Mouse (Mus musculus): Measurements from ENCODE around the gene Tcta. TPM values are rescaled to one million over a fixed set of nuclear protein-coding genes. Genes with fewer than 3 reads are reported as not detected.
A peak's percentile ranks its signal among the peaks of the same experiment; 100 is the strongest.
"Not testable (repeated sequence)": the region's sequence is repeated elsewhere in the genome, so short reads cannot be mapped to it uniquely, and the experiment has no call there.

Tcta gene
- total and polyA plus RNA-seq, 2 experiments = 17.9 to 35.2 TPM

- WGBS = 96% methylated on average over 4 of the region's 4 CpGs
- Histone ChIP-seq H3K27me3 (ENCODE audit: control insufficient read depth, insufficient read depth, low read length) (no peaks in the 10 kb centered on the region), H3K9ac (ENCODE audit: low read depth, low read length) (no peak overlapping the region), H3K4me1 (ENCODE audit: control insufficient read depth, insufficient read depth, low read length) (peaks cover 11% of the 10 kb centered on the region), H3K36me3 (ENCODE audit: control insufficient read depth, insufficient read depth, low read length) (no peaks in the 10 kb centered on the region), H3K4me3 (ENCODE audit: insufficient read depth, low read depth, low read length) (no peak overlapping the region), H3K27ac (replicated peaks; ENCODE audit: insufficient read depth, low read depth, low read length) (no peak overlapping the region), H3K79me2 (ENCODE audit: control insufficient read depth, insufficient read depth, low read length) (no peaks in the 10 kb centered on the region)
- DNase-seq (ENCODE audit: extremely low read depth, low read depth, low spot score) = no peak
- TF ChIP-seq POLR2A (IDR thresholded peaks at IDR 0.05; ENCODE audit: extremely low read depth, insufficient read depth, low read length) (no peak), CTCF (IDR thresholded peaks at IDR 0.05; ENCODE audit: low read depth, low read length) (no peak)
These were observed 32.5 kb downstream of the Tcta start for GRCm38 (mm10) chr9:108273485-108273884.

- Histone ChIP-seq H3K79me2 (ENCODE audit: control insufficient read depth, insufficient read depth, low read length) (no peaks in the 10 kb centered on the region), H3K4me1 (ENCODE audit: control insufficient read depth, insufficient read depth, low read length) (peaks cover 11% of the 10 kb centered on the region), H3K4me3 (ENCODE audit: insufficient read depth, low read depth, low read length) (no peak overlapping the region), H3K36me3 (ENCODE audit: control insufficient read depth, insufficient read depth, low read length) (no peaks in the 10 kb centered on the region), H3K9ac (ENCODE audit: low read depth, low read length) (no peak overlapping the region), H3K27ac (replicated peaks; ENCODE audit: insufficient read depth, low read depth, low read length) (no peak overlapping the region), H3K27me3 (ENCODE audit: control insufficient read depth, insufficient read depth, low read length) (no peaks in the 10 kb centered on the region)
- no peak for TF ChIP-seq CTCF (IDR thresholded peaks at IDR 0.05; ENCODE audit: low read depth, low read length)
- no peak for TF ChIP-seq POLR2A (IDR thresholded peaks at IDR 0.05; ENCODE audit: extremely low read depth, insufficient read depth, low read length)
- DNase-seq (ENCODE audit: extremely low read depth, low read depth, low spot score) = no peak
- WGBS = 68% methylated on average over 5 of the region's 5 CpGs
These were observed 33.3 kb downstream of the Tcta start for GRCm38 (mm10) chr9:108272691-108273090.

- TF ChIP-seq POLR2A (IDR thresholded peaks at IDR 0.05; ENCODE audit: extremely low read depth, insufficient read depth, low read length) (no peak), CTCF (IDR thresholded peaks at IDR 0.05; ENCODE audit: low read depth, low read length) (no peak)
- 8% methylated on average over 2 of the region's 2 CpGs for WGBS
- Histone ChIP-seq H3K4me3 (ENCODE audit: insufficient read depth, low read depth, low read length) (no peak overlapping the region), H3K4me1 (ENCODE audit: control insufficient read depth, insufficient read depth, low read length) (peaks cover 11% of the 10 kb centered on the region), H3K79me2 (ENCODE audit: control insufficient read depth, insufficient read depth, low read length) (no peaks in the 10 kb centered on the region), H3K36me3 (ENCODE audit: control insufficient read depth, insufficient read depth, low read length) (no peaks in the 10 kb centered on the region), H3K27ac (replicated peaks; ENCODE audit: insufficient read depth, low read depth, low read length) (no peak overlapping the region), H3K27me3 (ENCODE audit: control insufficient read depth, insufficient read depth, low read length) (no peaks in the 10 kb centered on the region), H3K9ac (ENCODE audit: low read depth, low read length) (no peak overlapping the region)
- DNase-seq (ENCODE audit: extremely low read depth, low read depth, low spot score) = peak; percentile 53
These were observed 34.0 kb downstream of the Tcta start for GRCm38 (mm10) chr9:108271941-108272340.

- not testable (repeated sequence) for H3K9ac ChIP-seq (ENCODE audit: low read depth, low read length); H3K27me3 ChIP-seq (ENCODE audit: control insufficient read depth, insufficient read depth, low read length); H3K36me3 ChIP-seq (ENCODE audit: control insufficient read depth, insufficient read depth, low read length); H3K79me2 ChIP-seq (ENCODE audit: control insufficient read depth, insufficient read depth, low read length); H3K27ac ChIP-seq (replicated peaks; ENCODE audit: insufficient read depth, low read depth, low read length); H3K4me1 ChIP-seq (ENCODE audit: control insufficient read depth, insufficient read depth, low read length); H3K4me3 ChIP-seq (ENCODE audit: insufficient read depth, low read depth, low read length)
- WGBS = 38% methylated on average over 7 of the region's 7 CpGs
- DNase-seq (ENCODE audit: extremely low read depth, low read depth, low spot score) = peak; percentile 56
These were observed 37.3 kb downstream of the Tcta start for GRCm38 (mm10) chr9:108268701-108269100.

GRCm38 (mm10) chr9:108267691-108268090, 38.3 kb downstream of the Tcta start:
- Histone ChIP-seq H3K4me3 (ENCODE audit: insufficient read depth, low read depth, low read length) (no peak overlapping the region), H3K36me3 (ENCODE audit: control insufficient read depth, insufficient read depth, low read length) (no peaks in the 10 kb centered on the region), H3K9ac (ENCODE audit: low read depth, low read length) (no peak overlapping the region), H3K79me2 (ENCODE audit: control insufficient read depth, insufficient read depth, low read length) (peaks cover under 1% of the 10 kb centered on the region; the same call in 1 of the 2 replicates), H3K4me1 (ENCODE audit: control insufficient read depth, insufficient read depth, low read length) (peaks cover 7% of the 10 kb centered on the region), H3K27me3 (ENCODE audit: control insufficient read depth, insufficient read depth, low read length) (no peaks in the 10 kb centered on the region), H3K27ac (replicated peaks; ENCODE audit: insufficient read depth, low read depth, low read length) (0 out of 2 replicates have a peak overlapping the region, but pooled peaks have one; percentile 1)
- peak; percentile 55 for DNase-seq (ENCODE audit: extremely low read depth, low read depth, low spot score)
- 53% methylated on average over 7 of the region's 7 CpGs for WGBS
- TF ChIP-seq CTCF (IDR thresholded peaks at IDR 0.05; ENCODE audit: low read depth, low read length) (no peak), POLR2A (IDR thresholded peaks at IDR 0.05; ENCODE audit: extremely low read depth, insufficient read depth, low read length) (no peak)

GRCm38 (mm10) chr9:108266261-108266935, 39.6 kb downstream of the Tcta start:
- no peak overlapping the region for H3K9ac ChIP-seq (ENCODE audit: low read depth, low read length)
- peaks cover 12% of the 10 kb centered on the region for H3K4me1 ChIP-seq (ENCODE audit: control insufficient read depth, insufficient read depth, low read length)
- WGBS = 91% methylated on average over 10 of the region's 10 CpGs
- H3K36me3 ChIP-seq (ENCODE audit: control insufficient read depth, insufficient read depth, low read length) = no peaks in the 10 kb centered on the region
- H3K79me2 ChIP-seq (ENCODE audit: control insufficient read depth, insufficient read depth, low read length) = peaks cover 12% of the 10 kb centered on the region; the same call in 1 of the 2 replicates
- no peak for DNase-seq (ENCODE audit: extremely low read depth, low read depth, low spot score)
- H3K27me3 ChIP-seq (ENCODE audit: control insufficient read depth, insufficient read depth, low read length) = no peaks in the 10 kb centered on the region
- H3K4me3 ChIP-seq (ENCODE audit: insufficient read depth, low read depth, low read length) = no peak overlapping the region
- no peak for TF ChIP-seq POLR2A (IDR thresholded peaks at IDR 0.05; ENCODE audit: extremely low read depth, insufficient read depth, low read length)
- TF ChIP-seq CTCF (IDR thresholded peaks at IDR 0.05; ENCODE audit: low read depth, low read length) = no peak
- no peak overlapping the region for H3K27ac ChIP-seq (replicated peaks; ENCODE audit: insufficient read depth, low read depth, low read length)
